Mouse (Mus musculus) liver, embryonic 14.5 days (tissue): ENCODE measurements around the gene H2afx. TPM values are rescaled to one million over a fixed set of nuclear protein-coding genes. Genes with fewer than 3 reads are reported as not detected.

Source experiments
- ATAC-seq: fragments of 200-750 bp; cut with Nextera tagmentation; 2 replicates; pipeline ENCODE4 v1.8.0; 2017; ENCODE audit warnings: moderate number of reproducible peaks, mild to moderate bottlenecking, moderate library complexity; ENCODE audit not compliant: insufficient read depth
- DNase-seq, 3 experiments: peaks; one replicate each; pipeline ENCODE4 v3.0.0-alpha.2; 2012 to 2013; ENCODE audit warnings: low read depth in 3 of 3, low spot score in 3 of 3
- H3K27ac ChIP-seq: fragments of 300-500 bp; sonication (generic); 2 replicates; pipeline ENCODE4 v1.5.1; 2014; ENCODE audit warnings: moderate library complexity, mild to moderate bottlenecking, control low read depth, inconsistent platforms
- H3K27me3 ChIP-seq: fragments of 300-500 bp; sonication (generic); 2 replicates; pipeline ENCODE4 v1.6.1; 2014; ENCODE audit warnings: mild to moderate bottlenecking, low read length, moderate library complexity; ENCODE audit not compliant: control insufficient read depth, insufficient read depth
- H3K36me3 ChIP-seq: fragments of 300-500 bp; sonication (generic); replicated peaks from 2 replicates; pipeline ENCODE4 v1.6.1; 2014; ENCODE audit warnings: low read depth; ENCODE audit not compliant: control insufficient read depth, insufficient read depth
- H3K4me1 ChIP-seq, 2 experiments: fragments of 200-500 bp in 1 of 2; fragments of 300-500 bp in 1 of 2; sonication (generic) in 1 of 2; replicated peaks; 2 replicates each; pipeline ENCODE4 v1.6.1; 2012 to 2014; ENCODE audit warnings: antibody characterized with exemption in 1 of 2, inconsistent platforms in 1 of 2, low read length in 1 of 2; ENCODE audit not compliant: control insufficient read depth in 2 of 2, insufficient read depth in 2 of 2
- H3K4me2 ChIP-seq: fragments of 300-500 bp; sonication (generic); 2 replicates; pipeline ENCODE4 v1.6.1; 2014; ENCODE audit warnings: low read depth, mild to moderate bottlenecking, control low read depth, moderate library complexity
- H3K4me3 ChIP-seq, 2 experiments: fragments of 200-500 bp in 1 of 2; fragments of 300-500 bp in 1 of 2; sonication (generic) in 1 of 2; 2 replicates each; pipeline ENCODE4 v1.5.1; 2012 to 2014; ENCODE audit warnings: low read depth in 2 of 2, low read length in 2 of 2, mild to moderate bottlenecking in 2 of 2, control low read depth in 1 of 2, inconsistent platforms in 1 of 2, moderate library complexity in 1 of 2; ENCODE audit not compliant: insufficient read depth in 1 of 2
- H3K9ac ChIP-seq: fragments of 300-500 bp; sonication (generic); replicated peaks from 2 replicates; pipeline ENCODE4 v1.6.1; 2014; ENCODE audit warnings: mild to moderate bottlenecking, control low read depth, moderate library complexity
- H3K9me3 ChIP-seq: fragments of 300-500 bp; sonication (generic); 2 replicates; pipeline ENCODE4 v1.6.1; 2016; ENCODE audit warnings: low read length, mixed read lengths; ENCODE audit not compliant: control insufficient read depth
- CTCF ChIP-seq: IDR thresholded peaks from 2 replicates; pipeline ENCODE4 v1.5.1; 2016; ENCODE audit warnings: antibody characterized with exemption, low read depth, control low read depth
- EP300 ChIP-seq: IDR thresholded peaks from 2 replicates; pipeline ENCODE4 v1.6.1; 2016; ENCODE audit warnings: antibody characterized with exemption, low read depth
- WGBS: fragments of 180-500 bp; shearing (Covaris S2); extraction: QIAGEN DNeasy Blood & Tissue Kit; methylation state at CpG from one replicate; pipeline ENCODE4 v1.1.7; 2014; ENCODE audit not compliant: insufficient replicate concordance; 5-methylcytosine and 5-hydroxymethylcytosine counted together
- polyA plus RNA-seq, 2 experiments: library from polyadenylated mRNA; depleted of rRNA in 1 of 2; stranded (reverse) in 1 of 2; unstranded in 1 of 2; fragments of >200 nt; fragmentation: Nextera tagmentation in 1 of 2; extraction: Ambion mirVana in 1 of 2; gene quantifications; 2 replicates each; pipeline versions ENCODE4 v1.2.1 to v1.2.3; 2012 to 2014

H2afx gene
- polyA plus RNA-seq, 2 experiments: 168 to 177 TPM

- Histone ChIP-seq H3K9me3 (no peaks in the 10 kb centered on the region), H3K4me2 (peak within 1 kb of the TSS; percentile 98), H3K9ac (peak within 1 kb of the TSS; percentile 96), H3K27me3 (no peaks in the 10 kb centered on the region), H3K27ac (peak within 1 kb of the TSS; percentile 100), H3K4me1 (peaks cover 12 to 16% of the 10 kb centered on the region in 2 experiments), H3K4me3 (peak within 1 kb of the TSS; percentile 95 to 98), H3K36me3 (peaks cover 48% of the 10 kb centered on the region)
- ATAC-seq (peak; percentile 82), DNase-seq (peak; percentile 85 to 91 (median 89))
- WGBS: under 1% methylated on average over 39 of the region's 39 CpGs
- no peak for TF ChIP-seq CTCF
- TF ChIP-seq EP300: no peak
These were observed 9.4 kb downstream of the H2afx start, which contains the start of gene Hmbs for GRCm38 (mm10) chr9:44343781-44344421. Gene Hmbs (minus strand): TSS chr9:44344228.

GRCm38 (mm10) chr9:44345570-44346433 lies 11.3 kb downstream of the H2afx start:
- Histone ChIP-seq H3K27ac (peak overlapping the region; percentile 100; the same call in 1 of the 2 replicates), H3K4me1 (peaks cover 12 to 14% of the 10 kb centered on the region in 2 experiments), H3K9me3 (no peaks in the 10 kb centered on the region), H3K9ac (no peak overlapping the region), H3K4me2 (no peak overlapping the region), H3K27me3 (no peaks in the 10 kb centered on the region), H3K4me3 (no peak overlapping the region), H3K36me3 (peaks cover 42% of the 10 kb centered on the region)
- ATAC-seq (no peak), DNase-seq (no peak)
- WGBS: 75% methylated on average over 6 of the region's 6 CpGs
- TF ChIP-seq CTCF (no peak), EP300 (no peak)

- WGBS: 88% methylated on average over 9 of the region's 9 CpGs
- peaks cover 12 to 14% of the 10 kb centered on the region in 2 experiments for H3K4me1 ChIP-seq
- no peaks in the 10 kb centered on the region for H3K9me3 ChIP-seq
- ATAC-seq (no peak), DNase-seq (no peak)
- no peak overlapping the region for H3K4me2 ChIP-seq
- H3K4me3 ChIP-seq: no peak overlapping the region
- no peak for TF ChIP-seq CTCF
- TF ChIP-seq EP300: no peak
- H3K27ac ChIP-seq: no peak overlapping the region
- no peak overlapping the region for H3K9ac ChIP-seq
- no peaks in the 10 kb centered on the region for H3K27me3 ChIP-seq
- H3K36me3 ChIP-seq: peaks cover 31% of the 10 kb centered on the region
These were observed 12.7 kb downstream of the H2afx start for GRCm38 (mm10) chr9:44347166-44347565.

- Histone ChIP-seq H3K27me3 (no peaks in the 10 kb centered on the region), H3K36me3 (peaks cover 36% of the 10 kb centered on the region), H3K4me3 (no peak overlapping the region), H3K9me3 (no peaks in the 10 kb centered on the region), H3K4me1 (peaks cover 10% of the 10 kb centered on the region in 2 experiments), H3K9ac (no peak overlapping the region), H3K27ac (no peak overlapping the region), H3K4me2 (no peak overlapping the region)
- ATAC-seq (no peak), DNase-seq (no peak)
- 77% methylated on average over 4 of the region's 4 CpGs for WGBS
- no peak for TF ChIP-seq EP300
- TF ChIP-seq CTCF: no peak
These were observed 13.1 kb downstream of the H2afx start for GRCm38 (mm10) chr9:44347621-44348020.

- Histone ChIP-seq H3K4me2 (no peak overlapping the region), H3K9ac (no peak overlapping the region), H3K36me3 (peaks cover 40% of the 10 kb centered on the region), H3K27ac (no peak overlapping the region), H3K9me3 (no peaks in the 10 kb centered on the region), H3K27me3 (no peaks in the 10 kb centered on the region), H3K4me1 (peaks cover 5 to 6% of the 10 kb centered on the region in 2 experiments), H3K4me3 (no peak overlapping the region)
- TF ChIP-seq CTCF: peak; percentile 66
- no peak for TF ChIP-seq EP300
- WGBS: 88% methylated on average over 4 of the region's 4 CpGs
- DNase-seq (no peak), ATAC-seq (no peak)
These were observed 14.1 kb downstream of the H2afx start for GRCm38 (mm10) chr9:44348546-44348945.
